Mouse (Mus musculus) stomach, embryonic 14.5 days (tissue): ENCODE measurements around the gene Ttc17. TPM values are rescaled to one million over a fixed set of nuclear protein-coding genes. Genes with fewer than 3 reads are reported as not detected.

Experiments
- ATAC-seq: fragments of 200-750 bp; cut with Nextera tagmentation; 2 replicates; pipeline ENCODE4 v1.8.0; 2017; ENCODE audit warnings: low read depth, moderate TSS enrichment; ENCODE audit not compliant: insufficient number of reproducible peaks, insufficient read depth, low FRiP score
- H3K27ac ChIP-seq: fragments of 300-500 bp; sonication (generic); 2 replicates; pipeline ENCODE4 v1.5.1; 2014; ENCODE audit warnings: mild to moderate bottlenecking, low read length, moderate library complexity, mixed read lengths
- H3K27me3 ChIP-seq: fragments of 300-500 bp; sonication (generic); 2 replicates; pipeline ENCODE4 v1.6.1; 2014; ENCODE audit warnings: low read length, control low read depth, mixed read lengths; ENCODE audit not compliant: control insufficient read depth, insufficient read depth
- H3K36me3 ChIP-seq: fragments of 300-500 bp; sonication (generic); 2 replicates; pipeline ENCODE4 v1.6.1; 2014; ENCODE audit warnings: mild to moderate bottlenecking, control low read depth, low read length, moderate library complexity, mixed read lengths; ENCODE audit not compliant: control insufficient read depth, insufficient read depth
- H3K4me1 ChIP-seq: fragments of 300-500 bp; sonication (generic); 2 replicates; pipeline ENCODE4 v1.6.1; 2014; ENCODE audit warnings: low read length, control low read depth, mixed read lengths; ENCODE audit not compliant: control insufficient read depth, insufficient read depth
- H3K4me2 ChIP-seq: fragments of 300-500 bp; sonication (generic); replicated peaks from 2 replicates; pipeline ENCODE4 v1.6.1; 2014; ENCODE audit warnings: low read depth, low read length, control low read depth
- H3K4me3 ChIP-seq: fragments of 300-500 bp; sonication (generic); 2 replicates; pipeline ENCODE4 v1.5.1; 2014; ENCODE audit warnings: low read depth, low read length, control low read depth
- H3K9ac ChIP-seq: fragments of 300-500 bp; sonication (generic); replicated peaks from 2 replicates; pipeline ENCODE4 v1.6.1; 2014; ENCODE audit warnings: low read depth, mild to moderate bottlenecking, control low read depth, low read length, moderate library complexity, mixed read lengths
- H3K9me3 ChIP-seq: fragments of 300-500 bp; sonication (generic); 2 replicates; pipeline ENCODE4 v1.6.1; 2016; ENCODE audit warnings: low read depth, low read length, control low read depth; ENCODE audit not compliant: control insufficient read depth
- WGBS: fragments of 180-500 bp; shearing (Covaris S2); extraction: QIAGEN DNeasy Blood & Tissue Kit; methylation state at CpG from one replicate; pipeline ENCODE4 v1.1.7; 2014; 5-methylcytosine and 5-hydroxymethylcytosine counted together
- polyA plus RNA-seq: library from polyadenylated mRNA; unstranded; fragments of >200 nt; fragmentation: Nextera tagmentation; extraction: Ambion mirVana; gene quantifications from 2 replicates; pipeline ENCODE4 v1.2.1, GENCODE M21; 2014

Gene Ttc17
- polyA plus RNA-seq, 1 experiment from 2014 or later = 18.8 TPM

- H3K9me3 ChIP-seq = no peaks in the 10 kb centered on the region
- H3K4me2 ChIP-seq = no peak overlapping the region
- no peaks in the 10 kb centered on the region for H3K4me1 ChIP-seq
- no peaks in the 10 kb centered on the region for H3K36me3 ChIP-seq
- WGBS = 73% methylated on average over 4 of the region's 4 CpGs
- H3K4me3 ChIP-seq = no peak overlapping the region
- no peak overlapping the region for H3K27ac ChIP-seq
- no peak for ATAC-seq
- H3K9ac ChIP-seq = no peak overlapping the region
- 0 out of 2 replicates have a peak, but pooled peaks cover 5% of the 10 kb centered on the region for H3K27me3 ChIP-seq
Observed at GRCm38 (mm10) chr2:94276103-94276502, 130.4 kb downstream of the Ttc17 start.

GRCm38 (mm10) chr2:94275658-94276057 is 130.8 kb downstream of the Ttc17 start:
- Histone ChIP-seq H3K27me3 (0 out of 2 replicates have a peak, but pooled peaks cover 5% of the 10 kb centered on the region), H3K27ac (no peak overlapping the region), H3K9me3 (no peaks in the 10 kb centered on the region), H3K4me2 (no peak overlapping the region), H3K4me1 (no peaks in the 10 kb centered on the region), H3K36me3 (no peaks in the 10 kb centered on the region), H3K9ac (no peak overlapping the region), H3K4me3 (no peak overlapping the region)
- ATAC-seq = no peak
- 80% methylated on average over 3 of the region's 3 CpGs for WGBS

- ATAC-seq = peak; percentile 80
- H3K27me3 ChIP-seq = 0 out of 2 replicates have a peak, but pooled peaks cover 5% of the 10 kb centered on the region
- peak overlapping the region; percentile 38 for H3K9ac ChIP-seq
- peak overlapping the region; percentile 42 for H3K4me3 ChIP-seq
- H3K4me1 ChIP-seq = no peaks in the 10 kb centered on the region
- under 1% methylated on average over 70 of the region's 72 CpGs for WGBS
- H3K36me3 ChIP-seq = no peaks in the 10 kb centered on the region
- H3K9me3 ChIP-seq = no peaks in the 10 kb centered on the region
- peak overlapping the region; percentile 82 for H3K4me2 ChIP-seq
- no peak overlapping the region for H3K27ac ChIP-seq
Observed at GRCm38 (mm10) chr2:94273154-94274021, 133.1 kb downstream of the Ttc17 start.

GRCm38 (mm10) chr2:94271176-94271575 is 135.3 kb downstream of the Ttc17 start:
- no peak overlapping the region for H3K4me3 ChIP-seq
- H3K4me1 ChIP-seq = no peaks in the 10 kb centered on the region
- no peak overlapping the region for H3K4me2 ChIP-seq
- no peaks in the 10 kb centered on the region for H3K36me3 ChIP-seq
- H3K27ac ChIP-seq = no peak overlapping the region
- H3K9ac ChIP-seq = no peak overlapping the region
- H3K27me3 ChIP-seq = 0 out of 2 replicates have a peak, but pooled peaks cover 5% of the 10 kb centered on the region
- no peaks in the 10 kb centered on the region for H3K9me3 ChIP-seq
- 89% methylated on average over 10 of the region's 10 CpGs for WGBS
- ATAC-seq = no peak

- H3K9ac ChIP-seq = no peak overlapping the region
- 0 out of 2 replicates have a peak, but pooled peaks cover 5% of the 10 kb centered on the region for H3K27me3 ChIP-seq
- ATAC-seq = no peak
- no peak overlapping the region for H3K4me3 ChIP-seq
- 76% methylated on average over 8 of the region's 8 CpGs for WGBS
- peaks cover 10% of the 10 kb centered on the region; the same call in 1 of the 2 replicates for H3K4me1 ChIP-seq
- no peak overlapping the region for H3K4me2 ChIP-seq
- no peaks in the 10 kb centered on the region for H3K36me3 ChIP-seq
- no peak overlapping the region for H3K27ac ChIP-seq
- H3K9me3 ChIP-seq = no peaks in the 10 kb centered on the region
Observed at GRCm38 (mm10) chr2:94268835-94269234, 137.7 kb downstream of the Ttc17 start.

- H3K9me3 ChIP-seq = no peaks in the 10 kb centered on the region
- no peak overlapping the region for H3K4me2 ChIP-seq
- H3K9ac ChIP-seq = no peak overlapping the region
- H3K36me3 ChIP-seq = no peaks in the 10 kb centered on the region
- peaks cover 17% of the 10 kb centered on the region; the same call in 1 of the 2 replicates for H3K4me1 ChIP-seq
- H3K27me3 ChIP-seq = 0 out of 2 replicates have a peak, but pooled peaks cover under 1% of the 10 kb centered on the region
- H3K27ac ChIP-seq = no peak overlapping the region
- WGBS = 46% methylated on average over 4 of the region's 4 CpGs
- ATAC-seq = no peak
- H3K4me3 ChIP-seq = no peak overlapping the region
Observed at GRCm38 (mm10) chr2:94267213-94267850, 139.2 kb downstream of the Ttc17 start.

- Histone ChIP-seq H3K4me1 (peaks cover 17% of the 10 kb centered on the region; the same call in 1 of the 2 replicates), H3K27ac (no peak overlapping the region), H3K9me3 (no peaks in the 10 kb centered on the region), H3K27me3 (no peaks in the 10 kb centered on the region), H3K9ac (no peak overlapping the region), H3K4me3 (no peak overlapping the region), H3K4me2 (no peak overlapping the region), H3K36me3 (no peaks in the 10 kb centered on the region)
- 34% methylated on average over 7 of the region's 7 CpGs for WGBS
- ATAC-seq = no peak
Observed at GRCm38 (mm10) chr2:94266381-94267160, 139.9 kb downstream of the Ttc17 start.
